Mouse (Mus musculus) heart, postnatal 0 days (tissue): Measurements from ENCODE around the gene Ccdc27.

Experiments used
- CTCF ChIP-seq: IDR thresholded peaks from 2 replicates; pipeline ENCODE4 v1.5.1; 2016; ENCODE audit warnings: antibody characterized with exemption, control low read depth, low read depth
- EP300 ChIP-seq: IDR thresholded peaks from 2 replicates; pipeline ENCODE4 v1.6.1; 2016; ENCODE audit warnings: antibody characterized with exemption, low read depth

- TF ChIP-seq CTCF: no peak
- TF ChIP-seq EP300: no peak
These were observed 44.0 kb upstream of the Ccdc27 start for GRCm38 (mm10) chr4:154086436-154086835.
